Mouse (Mus musculus) testis, adult 2 months (tissue): ENCODE data around the gene Tmem202.

ENCODE experiments used
- CTCF ChIP-seq: fragments of 200-500 bp; IDR thresholded peaks from 2 replicates; pipeline ENCODE4 v1.5.1; 2012; ENCODE audit warnings: low read depth, mild to moderate bottlenecking, inconsistent platforms, low read length, moderate library complexity; ENCODE audit not compliant: control insufficient read depth, insufficient read depth, insufficient replicate concordance
- POLR2A ChIP-seq: fragments of 200-500 bp; IDR thresholded peaks from 2 replicates; pipeline ENCODE4 v1.6.1; 2012; ENCODE audit warnings: low read depth, mild to moderate bottlenecking, inconsistent platforms, low read length, moderate library complexity; ENCODE audit not compliant: control insufficient read depth

- TF ChIP-seq CTCF: no peak
- TF ChIP-seq POLR2A: no peak
Measured at GRCm38 (mm10) chr9:59551017-59551416, 11.4 kb upstream of the Tmem202 start.
